Mouse (Mus musculus) thymus, adult 18-20 months (tissue): Measurements from ENCODE around the gene Ccdc30.
A peak's percentile ranks its signal among the peaks of the same experiment; 100 is the strongest.

Source experiments
- DNase-seq, 2 experiments: peaks; one replicate each; pipeline ENCODE4 v3.0.0; 2022; ENCODE audit warnings: mixed read lengths in 2 of 2

Ccdc30 gene

GRCm38 (mm10) chr4:119412791-119413190, 2.5 kb downstream of the Ccdc30 start:
- peak in 1 of 2 experiments; percentile 19 for DNase-seq

GRCm38 (mm10) chr4:119411877-119412650, 3.3 kb downstream of the Ccdc30 start:
- DNase-seq: peak; percentile 40 to 54

GRCm38 (mm10) chr4:119403431-119403830, 11.9 kb downstream of the Ccdc30 start:
- no peak for DNase-seq

- DNase-seq: no peak
Measured at GRCm38 (mm10) chr4:119400896-119401295, 14.4 kb downstream of the Ccdc30 start.

- no peak for DNase-seq
Measured at GRCm38 (mm10) chr4:119398751-119399150, 16.6 kb downstream of the Ccdc30 start.

GRCm38 (mm10) chr4:119390369-119390768, 25.0 kb downstream of the Ccdc30 start:
- no peak for DNase-seq

- no peak for DNase-seq
Measured at GRCm38 (mm10) chr4:119389184-119389583, 26.1 kb downstream of the Ccdc30 start.

GRCm38 (mm10) chr4:119381471-119382190, 33.7 kb downstream of the Ccdc30 start:
- no peak for DNase-seq

- no peak for DNase-seq
Measured at GRCm38 (mm10) chr4:119369460-119369859, 45.9 kb downstream of the Ccdc30 start.

GRCm38 (mm10) chr4:119366758-119367526, 48.4 kb downstream of the Ccdc30 start:
- DNase-seq: no peak

- DNase-seq: no peak
Measured at GRCm38 (mm10) chr4:119362231-119362630, 53.1 kb downstream of the Ccdc30 start.

GRCm38 (mm10) chr4:119359196-119359971, 55.9 kb downstream of the Ccdc30 start:
- peak; percentile 9 to 22 for DNase-seq

- DNase-seq: no peak
Measured at GRCm38 (mm10) chr4:119345508-119345907, 69.8 kb downstream of the Ccdc30 start.

- no peak for DNase-seq
Measured at GRCm38 (mm10) chr4:119338861-119339361, 76.4 kb downstream of the Ccdc30 start.

GRCm38 (mm10) chr4:119338422-119338821, 76.9 kb downstream of the Ccdc30 start:
- no peak for DNase-seq

GRCm38 (mm10) chr4:119333487-119333886, 81.8 kb downstream of the Ccdc30 start:
- no peak for DNase-seq

- DNase-seq: peak; percentile 7 to 15
Measured at GRCm38 (mm10) chr4:119320896-119321550, 94.3 kb downstream of the Ccdc30 start.

- peak; percentile 88 to 92 for DNase-seq
Measured at GRCm38 (mm10) chr4:119320131-119320830, 95.0 kb downstream of the Ccdc30 start, which contains the start of gene Ppih. Gene Ppih (minus strand): TSS chr4:119320546.

- no peak for DNase-seq
Measured at GRCm38 (mm10) chr4:119313756-119314155, 101.6 kb downstream of the Ccdc30 start.

GRCm38 (mm10) chr4:119305418-119305817, 109.9 kb downstream of the Ccdc30 start:
- no peak for DNase-seq

- no peak for DNase-seq
Measured at GRCm38 (mm10) chr4:119303291-119303690, 112.0 kb downstream of the Ccdc30 start.
